Mouse (Mus musculus) midbrain, embryonic 11.5 days (tissue): ENCODE results near the gene Mup2. TPM values are rescaled to one million over a fixed set of nuclear protein-coding genes. Genes with fewer than 3 reads are reported as not detected.
"Not testable (repeated sequence)": the region's sequence is repeated elsewhere in the genome, so short reads cannot be mapped to it uniquely, and the experiment has no call there.

Experiments used
- ATAC-seq: fragments of 200-750 bp; cut with Nextera tagmentation; 2 replicates; pipeline ENCODE4 v1.8.0; 2017; ENCODE audit warnings: moderate TSS enrichment, moderate library complexity; ENCODE audit not compliant: low FRiP score
- DNase-seq: peaks from one replicate; pipeline ENCODE4 v3.0.0; 2015; ENCODE audit warnings: low spot score; ENCODE audit errors: missing footprints
- H3K27ac ChIP-seq: fragments of 300-500 bp; sonication (generic); 2 replicates; pipeline ENCODE4 v1.5.1; 2014; ENCODE audit warnings: low read depth, low read length
- H3K27me3 ChIP-seq: fragments of 300-500 bp; sonication (generic); 2 replicates; pipeline ENCODE4 v1.6.1; 2014; ENCODE audit warnings: mild to moderate bottlenecking, low read length, moderate library complexity, mixed read lengths; ENCODE audit not compliant: control insufficient read depth, insufficient read depth
- H3K36me3 ChIP-seq: fragments of 300-500 bp; sonication (generic); 2 replicates; pipeline ENCODE4 v1.6.1; 2014; ENCODE audit warnings: mild to moderate bottlenecking, low read length, moderate library complexity, mixed read lengths; ENCODE audit not compliant: control insufficient read depth, insufficient read depth
- H3K4me1 ChIP-seq: fragments of 300-500 bp; sonication (generic); 2 replicates; pipeline ENCODE4 v1.6.1; 2014; ENCODE audit warnings: low read length; ENCODE audit not compliant: control insufficient read depth, insufficient read depth
- H3K4me2 ChIP-seq: fragments of 300-500 bp; sonication (generic); 2 replicates; pipeline ENCODE4 v1.6.1; 2014; ENCODE audit warnings: mild to moderate bottlenecking, moderate library complexity
- H3K4me3 ChIP-seq: fragments of 300-500 bp; sonication (generic); 2 replicates; pipeline ENCODE4 v1.5.1; 2014; ENCODE audit warnings: low read depth, low read length
- H3K9ac ChIP-seq: fragments of 300-500 bp; sonication (generic); 2 replicates; pipeline ENCODE4 v1.6.1; 2014; ENCODE audit warnings: low read length
- H3K9me3 ChIP-seq: fragments of 300-500 bp; sonication (generic); 2 replicates; pipeline ENCODE4 v1.6.1; 2016; ENCODE audit warnings: low read length; ENCODE audit not compliant: control insufficient read depth
- polyA plus RNA-seq: library from polyadenylated mRNA; unstranded; fragments of >200 nt; fragmentation: Nextera tagmentation; extraction: Ambion mirVana; gene quantifications from 2 replicates; pipeline ENCODE4 v1.2.1, GENCODE M21; 2014

The Mup2 gene
- polyA plus RNA-seq, result not detected in 2 replicates

- not testable (repeated sequence) for H3K9ac ChIP-seq, ATAC-seq, H3K27me3 ChIP-seq, H3K4me1 ChIP-seq, H3K27ac ChIP-seq, H3K9me3 ChIP-seq, H3K36me3 ChIP-seq, H3K4me3 ChIP-seq, H3K4me2 ChIP-seq, DNase-seq
Measured at GRCm38 (mm10) chr4:60154189-60154588, at the start of gene Mup2. Mup2 (minus strand) TSS chr4:60154289.

Other genes starting within 250 kb of the Mup2 start
- gene Slc46a2, start 239.2 kb downstream of the Mup2 start, polyA plus RNA-seq, result 0.07 TPM in 1 of 2 replicates, not detected in the other
- not detected in 2 replicates for gene Mup4, start 193.6 kb downstream of the Mup2 start, polyA plus RNA-seq
- not detected in 2 replicates for gene Mup6, start 190.0 kb downstream of the Mup2 start, polyA plus RNA-seq
- gene Mup7, start 83.8 kb downstream of the Mup2 start, polyA plus RNA-seq, result not detected in 2 replicates
- not detected in 2 replicates for gene Mup8, start 68.3 kb upstream of the Mup2 start, polyA plus RNA-seq